Mouse (Mus musculus) megakaryocyte, embryonic 14.5 days (primary cell): ENCODE measurements around the gene Tlnrd1. TPM values are rescaled to one million over a fixed set of nuclear protein-coding genes. Genes with fewer than 3 reads are reported as not detected.

Experiments used
- H3K27me3 ChIP-seq: replicated peaks from 2 replicates; pipeline ENCODE3; 2012; ENCODE audit warnings: inconsistent platforms
- H3K36me3 ChIP-seq: replicated peaks from 2 replicates; pipeline ENCODE3; 2012; ENCODE audit warnings: low read length, inconsistent platforms, mixed read lengths
- H3K4me1 ChIP-seq: 2 replicates; pipeline ENCODE4 v1.6.1; 2012; ENCODE audit warnings: inconsistent platforms
- H3K4me3 ChIP-seq: replicated peaks from 2 replicates; pipeline ENCODE3; 2012; ENCODE audit warnings: moderate library complexity, mild to moderate bottlenecking, inconsistent platforms
- H3K9me3 ChIP-seq: 2 replicates; pipeline ENCODE4 v1.6.1; 2012; ENCODE audit warnings: inconsistent platforms
- FLI1 ChIP-seq: IDR thresholded peaks from 2 replicates; pipeline ENCODE4 v1.6.1; 2012; ENCODE audit warnings: low read length, inconsistent platforms, mixed read lengths
- GATA1 ChIP-seq: IDR thresholded peaks from 3 replicates; pipeline ENCODE4 v1.6.1; 2012; ENCODE audit warnings: mixed read lengths, low read length, inconsistent platforms, borderline replicate concordance
- polyA plus RNA-seq: library from polyadenylated mRNA; stranded (reverse); fragments of >175 nt; gene quantifications from 2 replicates; pipeline ENCODE4 v1.2.3, GENCODE M21; 2012; ENCODE audit warnings: low replicate concordance; ENCODE audit not compliant: insufficient read depth

Gene Tlnrd1
- polyA plus RNA-seq, 1 experiment: 23.5 TPM

GRCm38 (mm10) chr7:83851569-83852380 is 32.3 kb downstream of the Tlnrd1 start:
- Histone ChIP-seq H3K36me3 (no peaks in the 10 kb centered on the region), H3K9me3 (peaks cover 4% of the 10 kb centered on the region), H3K27me3 (peaks cover 4% of the 10 kb centered on the region), H3K4me3 (no peak overlapping the region), H3K4me1 (peaks cover 32% of the 10 kb centered on the region)
- TF ChIP-seq FLI1 (no peak), GATA1 (no peak)

GRCm38 (mm10) chr7:83847187-83848075 is 36.7 kb downstream of the Tlnrd1 start:
- no peak overlapping the region for H3K4me3 ChIP-seq
- H3K36me3 ChIP-seq: no peaks in the 10 kb centered on the region
- TF ChIP-seq FLI1 (no peak), GATA1 (no peak)
- no peaks in the 10 kb centered on the region for H3K27me3 ChIP-seq
- peaks cover 4% of the 10 kb centered on the region for H3K9me3 ChIP-seq
- H3K4me1 ChIP-seq: peaks cover 35% of the 10 kb centered on the region

- Histone ChIP-seq H3K9me3 (no peaks in the 10 kb centered on the region), H3K36me3 (no peaks in the 10 kb centered on the region), H3K27me3 (peaks cover 2% of the 10 kb centered on the region), H3K4me3 (no peak overlapping the region), H3K4me1 (peaks cover 45% of the 10 kb centered on the region)
- no peak for TF ChIP-seq FLI1
- no peak for TF ChIP-seq GATA1
Measured at GRCm38 (mm10) chr7:83844807-83845206, 39.3 kb downstream of the Tlnrd1 start.

- H3K9me3 ChIP-seq: no peaks in the 10 kb centered on the region
- no peaks in the 10 kb centered on the region for H3K36me3 ChIP-seq
- H3K4me1 ChIP-seq: peaks cover 46% of the 10 kb centered on the region
- TF ChIP-seq GATA1: no peak
- TF ChIP-seq FLI1: no peak
- peaks cover 4% of the 10 kb centered on the region for H3K27me3 ChIP-seq
- H3K4me3 ChIP-seq: peak overlapping the region; percentile 43
Measured at GRCm38 (mm10) chr7:83842486-83843259, 41.4 kb downstream of the Tlnrd1 start.

- no peak overlapping the region for H3K4me3 ChIP-seq
- H3K4me1 ChIP-seq: peaks cover 38% of the 10 kb centered on the region
- TF ChIP-seq FLI1 (no peak), GATA1 (no peak)
- H3K36me3 ChIP-seq: no peaks in the 10 kb centered on the region
- H3K9me3 ChIP-seq: no peaks in the 10 kb centered on the region
- H3K27me3 ChIP-seq: peaks cover 8% of the 10 kb centered on the region
Measured at GRCm38 (mm10) chr7:83840076-83840475, 44.0 kb downstream of the Tlnrd1 start.

GRCm38 (mm10) chr7:83838525-83839224 is 45.4 kb downstream of the Tlnrd1 start:
- Histone ChIP-seq H3K4me1 (peaks cover 41% of the 10 kb centered on the region), H3K27me3 (peaks cover 8% of the 10 kb centered on the region), H3K9me3 (no peaks in the 10 kb centered on the region), H3K36me3 (no peaks in the 10 kb centered on the region), H3K4me3 (no peak overlapping the region)
- TF ChIP-seq GATA1 (no peak), FLI1 (no peak)

Other genes starting within 250 kb of the Tlnrd1 start
- 1.4 and 3.5 TPM in 2 replicates for gene Il16, start 138.6 kb downstream of the Tlnrd1 start, polyA plus RNA-seq
- not detected in 2 replicates for gene Cfap161, start 89.4 kb downstream of the Tlnrd1 start, polyA plus RNA-seq
- gene Mesd, start 161 bp upstream of the Tlnrd1 start, polyA plus RNA-seq: 34.7 and 35.8 TPM in 2 replicates
- gene Cemip, start 202.2 kb upstream of the Tlnrd1 start, polyA plus RNA-seq: 0.60 and 1.2 TPM in 2 replicates